Mouse (Mus musculus) heart, postnatal 25 days (tissue): Measurements from ENCODE around the gene Xpnpep3. TPM values are rescaled to one million over a fixed set of nuclear protein-coding genes. Genes with fewer than 3 reads are reported as not detected.
"Not testable (repeated sequence)": the region's sequence is repeated elsewhere in the genome, so short reads cannot be mapped to it uniquely, and the experiment has no call there.

ENCODE experiments used
- DNase-seq: peaks from one replicate; pipeline ENCODE4 v3.0.0; 2022; ENCODE audit warnings: low spot score
- intact Hi-C: fragments of 180-260 bp; cut with DNase I; formaldehyde crosslinking; loops from one replicate; pipeline ENCODE4 v1.15.1; 2025
- total RNA-seq, 2 experiments: library from RNA; stranded (reverse); gene quantifications; 2 replicates each; pipeline ENCODE4 v1.2.3; 2021

Gene Xpnpep3
- total RNA-seq, 2 experiments from 2014 or later: 10.2 to 12.6 TPM

- intact Hi-C loops: loop anchor here (5.0 kb wide), 1 partner anchor 130 kb away; no protein-coding TSS in a partner anchor
- no peak for DNase-seq
These were observed 72.3 kb downstream of the Xpnpep3 start for GRCm38 (mm10) chr15:81472256-81472655.

DNA sequence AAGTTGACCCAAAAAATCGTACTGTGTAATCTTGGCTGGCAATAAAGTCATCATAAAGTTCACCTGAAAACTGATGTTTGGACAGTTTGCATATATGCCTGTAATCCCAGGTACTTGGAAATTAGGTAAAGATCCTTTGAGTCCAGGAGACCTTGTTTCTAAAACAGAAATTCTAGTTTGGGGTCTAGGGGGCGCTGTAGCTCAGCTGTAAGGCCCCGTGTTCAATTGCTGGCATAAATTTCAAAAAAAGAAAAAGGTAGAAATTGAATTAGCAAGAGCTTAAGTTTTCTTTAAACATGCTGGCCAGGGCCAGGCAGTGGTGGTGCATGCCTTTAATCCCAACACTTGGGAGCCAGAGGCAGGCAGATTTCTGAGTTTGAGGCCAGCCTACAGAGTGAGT is 75.7 kb downstream of the Xpnpep3 start:
- intact Hi-C loops: no loop called here

DNA sequence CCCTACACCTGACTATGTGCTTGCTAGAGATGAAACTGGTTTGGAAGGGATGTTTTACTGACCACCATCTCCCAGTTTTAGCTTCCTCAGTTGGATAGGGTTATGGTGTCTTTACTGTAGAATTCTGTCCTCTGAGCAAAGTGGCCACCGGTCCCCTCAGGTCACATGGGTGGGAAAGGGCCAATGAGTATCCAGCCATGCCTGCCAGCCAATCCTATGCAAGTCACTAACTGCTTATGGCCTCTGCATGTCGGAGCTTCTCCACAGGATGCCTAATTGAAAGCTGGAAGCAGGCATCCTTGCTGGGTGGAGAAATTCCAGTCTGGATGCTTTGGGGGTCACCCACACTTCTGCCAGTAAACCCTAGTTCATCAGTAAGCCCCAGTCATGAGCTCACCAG is 76.7 kb downstream of the Xpnpep3 start:
- no peak for DNase-seq
- intact Hi-C loops: no loop called here

More for the DNA sequence above, 75.7 kb downstream of the Xpnpep3 start:
- DNase-seq: no peak

DNA sequence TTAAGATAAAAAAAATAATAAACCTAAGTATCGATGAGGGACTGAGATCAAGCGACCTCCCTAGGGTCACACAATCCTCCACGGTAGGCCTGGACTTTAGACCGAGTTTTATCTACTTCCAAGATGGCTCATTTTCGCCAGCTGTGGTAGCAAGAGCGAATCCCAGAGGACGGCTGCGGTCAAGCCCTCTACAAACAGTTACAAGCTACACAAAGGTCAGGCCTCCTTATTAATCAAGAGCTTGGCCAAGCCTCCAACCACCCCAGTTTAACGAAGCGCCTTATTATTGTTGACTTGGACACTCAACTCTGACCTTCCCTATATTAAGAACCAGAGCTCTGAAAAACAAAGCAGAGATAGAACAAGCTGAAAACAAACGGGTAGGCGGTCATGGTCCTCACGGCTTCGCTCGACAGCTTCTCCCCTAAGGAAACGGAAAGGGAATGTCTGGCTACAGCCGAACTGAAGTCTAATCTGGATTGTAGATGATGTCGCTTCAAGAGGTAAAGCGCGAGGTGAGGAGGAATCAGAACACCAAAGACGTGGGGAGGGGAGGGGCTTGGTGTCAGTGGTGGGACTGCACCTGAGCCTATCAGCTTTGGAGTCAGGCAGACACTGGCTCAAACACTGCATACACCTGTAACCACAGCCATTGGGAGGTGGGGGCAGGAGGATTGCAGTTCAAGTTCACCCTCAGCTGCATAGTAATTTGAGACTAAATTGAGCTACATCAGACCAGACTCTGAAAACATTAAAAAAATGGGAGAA is 79.7 kb downstream of the Xpnpep3 start:
- DNase-seq: no peak
- intact Hi-C loops: no loop called here

DNA sequence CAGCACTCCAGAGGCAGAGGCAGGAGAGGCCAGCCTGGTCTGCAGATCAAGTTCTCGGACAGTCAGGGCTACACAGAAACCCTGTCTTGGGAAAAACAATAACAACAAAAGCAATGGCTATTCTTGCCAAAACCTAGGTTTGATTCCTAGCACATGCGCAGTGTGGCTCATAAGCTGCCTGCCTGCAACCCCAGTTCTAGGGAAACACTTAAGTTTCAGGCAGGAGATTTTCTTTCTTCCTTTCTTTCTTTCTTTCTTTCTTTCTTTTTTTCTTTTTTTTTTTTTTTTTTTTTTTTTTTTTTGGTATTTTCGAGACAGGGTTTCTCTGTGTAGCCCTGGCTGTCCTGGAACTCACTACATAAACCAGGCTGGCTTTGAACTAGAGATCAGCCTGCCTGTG is 80.3 kb downstream of the Xpnpep3 start:
- DNase-seq, intact Hi-C loops: not testable (repeated sequence)

- intact Hi-C loops: no loop called here
- no peak for DNase-seq
These were observed 81.0 kb downstream of the Xpnpep3 start for GRCm38 (mm10) chr15:81480977-81481379.

DNA sequence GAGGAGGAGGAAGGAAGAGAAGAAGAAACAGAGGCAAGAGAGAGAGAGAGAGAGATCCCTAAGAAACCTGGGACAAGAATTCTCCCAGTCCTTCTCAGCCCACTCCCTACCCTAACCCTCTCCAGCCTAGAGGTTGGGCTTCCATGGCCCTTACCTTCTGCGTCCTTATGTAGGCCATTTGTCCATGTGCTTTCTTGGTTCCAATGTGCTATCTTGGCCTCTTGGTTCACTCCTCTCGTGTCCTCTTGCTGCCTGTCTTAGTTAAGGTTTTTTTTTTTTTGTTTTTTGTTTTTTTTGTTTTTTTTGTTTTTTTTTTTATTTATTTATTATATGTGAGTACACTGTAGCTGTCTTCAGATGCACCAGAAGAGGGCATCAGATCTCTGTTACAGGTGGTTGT is 83.0 kb downstream of the Xpnpep3 start:
- intact Hi-C loops: no loop called here
- no peak for DNase-seq

DNA sequence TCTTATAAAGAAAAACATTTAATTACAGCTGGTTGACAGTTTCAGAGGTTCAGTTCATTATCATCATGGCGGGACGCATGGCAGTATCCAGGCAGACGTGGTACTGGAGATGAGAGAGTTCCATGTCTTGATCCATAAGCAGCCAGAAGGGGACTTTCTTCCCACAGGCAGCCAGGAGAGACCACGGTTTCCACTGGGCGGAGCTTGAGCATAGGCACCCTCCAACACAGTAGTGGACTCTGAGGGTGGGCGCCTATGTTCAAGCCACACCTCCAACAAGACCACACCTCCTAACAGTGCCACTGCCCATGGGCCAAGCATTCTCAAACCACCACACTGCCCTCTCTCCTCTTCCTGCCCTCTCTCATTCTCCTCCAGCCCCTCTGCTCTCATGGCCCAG is 83.8 kb downstream of the Xpnpep3 start:
- no peak for DNase-seq
- intact Hi-C loops: no loop called here

DNA sequence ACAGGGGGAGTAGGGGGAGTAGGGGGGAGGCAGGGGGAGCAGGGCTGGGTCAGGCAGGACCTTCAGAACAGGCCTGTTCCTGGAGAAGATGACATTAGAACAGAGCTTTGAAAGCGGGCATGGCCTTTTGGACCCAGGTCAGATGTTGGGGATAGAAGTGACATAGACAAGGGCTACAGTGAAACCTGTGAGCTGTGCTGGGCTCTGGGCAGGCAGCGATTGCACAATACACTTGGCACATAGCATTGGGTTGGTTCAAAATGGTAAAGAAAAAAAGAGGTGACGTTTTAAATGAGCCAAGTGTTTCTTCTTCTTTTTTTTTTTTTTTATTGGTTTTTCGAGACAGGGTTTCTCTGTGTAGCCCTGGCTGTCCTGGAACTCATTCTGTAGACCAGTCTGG is 85.5 kb downstream of the Xpnpep3 start:
- intact Hi-C loops: no loop called here
- DNase-seq: no peak

GRCm38 (mm10) chr15:81503466-81503865 is 103.5 kb downstream of the Xpnpep3 start:
- DNase-seq: no peak
- intact Hi-C loops: no loop called here

- DNase-seq: no peak
- intact Hi-C loops: no loop called here
These were observed 104.1 kb downstream of the Xpnpep3 start for GRCm38 (mm10) chr15:81503995-81504394.

Other genes with a start within 250 kb of the Xpnpep3 start
- gene Mrtfa, start 209.4 kb upstream of the Xpnpep3 start, total RNA-seq: 1 to 10 TPM; 8.2 to 9.1 TPM
- not detected for gene Mchr1, start 164.6 kb upstream of the Xpnpep3 start, total RNA-seq
- 10 to 100 TPM; 17.2 to 17.8 TPM for gene Slc25a17, start 39.3 kb upstream of the Xpnpep3 start, total RNA-seq
- gene St13, start 61 bp upstream of the Xpnpep3 start, total RNA-seq: 100 to 1,000 TPM in 1 of 2 experiments, 10 to 100 TPM in 1; 86.0 to 108 TPM
- not detected for gene Dnajb7, start 8.2 kb downstream of the Xpnpep3 start, total RNA-seq
- gene Rbx1, start 66.2 kb downstream of the Xpnpep3 start, total RNA-seq: 100 to 1,000 TPM; 116 to 128 TPM
- gene Ep300, start 185.2 kb downstream of the Xpnpep3 start, total RNA-seq: 10 to 100 TPM; 35.4 to 51.9 TPM